ENCODE assay signal across 11 mouse cellular contexts in the genomic region with DNA sequence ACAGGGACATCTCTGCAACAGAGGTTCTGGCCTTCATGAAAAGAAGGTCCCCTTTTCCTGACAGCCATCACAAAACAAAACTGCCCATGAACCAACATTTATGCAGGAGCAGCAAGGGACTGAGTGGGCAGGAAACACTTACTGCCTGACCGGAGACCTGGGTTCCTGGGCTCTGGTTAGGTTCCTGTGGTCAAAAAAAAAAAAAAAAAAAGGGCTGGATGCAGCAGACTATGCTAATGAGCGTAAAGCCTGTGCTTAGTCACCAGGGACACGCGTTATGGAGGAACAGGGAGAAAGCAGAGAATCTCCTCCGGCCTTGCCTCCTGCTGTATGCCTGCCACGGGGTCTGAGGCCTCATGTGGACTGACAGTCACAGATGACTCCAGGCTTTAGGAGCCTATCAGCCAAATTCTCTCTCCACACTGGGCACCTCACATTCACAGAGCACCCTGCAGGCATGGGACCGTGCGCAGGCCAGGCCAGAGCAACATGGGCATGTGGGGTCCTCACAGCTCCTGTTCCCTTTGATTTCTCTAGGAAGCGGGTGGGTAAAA.
DNase-seq lines count a peak whose midpoint lies in the region; ATAC-seq and TF ChIP-seq lines count a peak whose summit lies in the region.
"Had no signal": no experiment of that assay in that cellular context is flagged by ENCODE, and none has a peak within 500 bp of the region (broad histone marks: within the 10 kb centered on the region; RNA-seq: fewer than 3 reads in every experiment).

No protein-coding gene starts in this region.

- no peak for TF ChIP-seq EP300 in heart, adult 2 months (IDR thresholded peaks at IDR 0.05; ENCODE audit: insufficient read depth, low read depth, low read length)

- H3K36me3 ChIP-seq in heart, embryonic 12.5 days = no peaks in the 10 kb centered on the region
- no peaks in the 10 kb centered on the region for H3K36me3 ChIP-seq in heart, adult 2 months (ENCODE audit: control insufficient read depth, insufficient read depth, low read length)
- H3K36me3 ChIP-seq in intestine, embryonic 16.5 days (ENCODE audit: control insufficient read depth, insufficient read depth, low read length) = no peaks in the 10 kb centered on the region
- H3K36me3 ChIP-seq in intestine, embryonic 15.5 days = no peaks in the 10 kb centered on the region
- H3K36me3 ChIP-seq: hindbrain, embryonic 15.5 days; limb, embryonic 12.5 days; liver, embryonic 12.5 days; neural tube, embryonic 12.5 days had no signal

- no peak overlapping the region for H3K4me3 ChIP-seq in heart, embryonic 12.5 days
- no peak overlapping the region for H3K4me3 ChIP-seq in heart, adult 2 months
- no peak overlapping the region for H3K4me3 ChIP-seq in intestine, embryonic 16.5 days (ENCODE audit: low read length)
- no peak overlapping the region for H3K4me3 ChIP-seq in intestine, embryonic 15.5 days (replicated peaks)
- H3K4me3 ChIP-seq: hindbrain, embryonic 15.5 days; limb, embryonic 12.5 days; liver, embryonic 12.5 days; neural tube, embryonic 12.5 days had no signal

- ATAC-seq in heart, embryonic 12.5 days (ENCODE audit: insufficient number of reproducible peaks, low FRiP score) = no peak
- no peak for ATAC-seq in intestine, embryonic 16.5 days
- ATAC-seq in intestine, embryonic 15.5 days = no peak
- ATAC-seq in common myeloid progenitor, adult 5-6 weeks (replicated peaks; ENCODE audit: low read depth, poor library complexity, severe bottlenecking) = peak; percentile 9; the same call in 1 of the 2 replicates
- ATAC-seq in CD4-positive, CD25-positive, alpha-beta regulatory T cell, adult 4 months = no peak
- ATAC-seq in monocyte, adult 5-6 weeks (replicated peaks; ENCODE audit: insufficient number of reproducible peaks, low FRiP score, low TSS enrichment, poor library complexity, severe bottlenecking) = no peak
- ATAC-seq: liver, embryonic 12.5 days had no signal

- H3K27ac ChIP-seq in heart, embryonic 12.5 days (ENCODE audit: poor library complexity, severe bottlenecking) = no peak overlapping the region
- no peak overlapping the region for H3K27ac ChIP-seq in heart, adult 2 months
- H3K27ac ChIP-seq in intestine, embryonic 16.5 days (ENCODE audit: low read length) = peak overlapping the region; percentile 39; the same call in 1 of the 2 replicates
- H3K27ac ChIP-seq in intestine, embryonic 15.5 days = no peak overlapping the region
- H3K27ac ChIP-seq: hindbrain, embryonic 15.5 days; limb, embryonic 12.5 days; liver, embryonic 12.5 days; neural tube, embryonic 12.5 days had no signal

- H3K9me3 ChIP-seq in heart, embryonic 12.5 days (replicated peaks) = no peaks in the 10 kb centered on the region
- H3K9me3 ChIP-seq in intestine, embryonic 16.5 days (ENCODE audit: control insufficient read depth, low read length) = no peaks in the 10 kb centered on the region
- no peaks in the 10 kb centered on the region for H3K9me3 ChIP-seq in intestine, embryonic 15.5 days
- H3K9me3 ChIP-seq: hindbrain, embryonic 15.5 days; limb, embryonic 12.5 days; liver, embryonic 12.5 days; neural tube, embryonic 12.5 days had no signal

- H3K4me1 ChIP-seq in heart, embryonic 12.5 days (replicated peaks) = peaks cover 73% of the 10 kb centered on the region
- peaks cover 12% of the 10 kb centered on the region for H3K4me1 ChIP-seq in heart, adult 2 months (ENCODE audit: control insufficient read depth, insufficient read depth, low read length)
- peaks cover 28% of the 10 kb centered on the region for H3K4me1 ChIP-seq in intestine, embryonic 16.5 days (ENCODE audit: control insufficient read depth, insufficient read depth, low read length)
- H3K4me1 ChIP-seq in intestine, embryonic 15.5 days (replicated peaks) = peaks cover 26% of the 10 kb centered on the region
- H3K4me1 ChIP-seq: hindbrain, embryonic 15.5 days; neural tube, embryonic 12.5 days had no signal

- no peaks in the 10 kb centered on the region for H3K79me2 ChIP-seq in heart, adult 2 months (replicated peaks; ENCODE audit: control insufficient read depth, insufficient read depth, low read length)

- no peak for TF ChIP-seq CTCF in heart, adult 2 months (IDR thresholded peaks at IDR 0.05)

- no peak overlapping the region for H3K4me2 ChIP-seq in heart, embryonic 12.5 days
- H3K4me2 ChIP-seq in intestine, embryonic 16.5 days (ENCODE audit: low read depth, low read length) = no peak overlapping the region
- no peak overlapping the region for H3K4me2 ChIP-seq in intestine, embryonic 15.5 days (replicated peaks)
- H3K4me2 ChIP-seq: hindbrain, embryonic 15.5 days; limb, embryonic 12.5 days; liver, embryonic 12.5 days; neural tube, embryonic 12.5 days had no signal

- WGBS in heart, embryonic 12.5 days = 82% methylated on average over 9 of the region's 9 CpGs
- WGBS in heart, adult 2 months = 76% methylated on average over 9 of the region's 9 CpGs
- WGBS in intestine, embryonic 16.5 days = 82% methylated on average over 9 of the region's 9 CpGs
- 73% methylated on average over 9 of the region's 9 CpGs for WGBS in intestine, embryonic 15.5 days

- no peak for TF ChIP-seq POLR2A in heart, adult 2 months (IDR thresholded peaks at IDR 0.05; ENCODE audit: insufficient read depth, low read depth, low read length)

- no peak for DNase-seq in heart, adult 2 months

- intact Hi-C loops in heart, adult 2 months (cut with DNase I) = no loop called here

- 0 out of 2 replicates have a peak overlapping the region, but pooled peaks have one; percentile 14 for H3K9ac ChIP-seq in heart, embryonic 12.5 days
- H3K9ac ChIP-seq in heart, adult 2 months (ENCODE audit: low read depth, low read length) = no peak overlapping the region
- 0 out of 2 replicates have a peak overlapping the region, but pooled peaks have one; percentile 2 for H3K9ac ChIP-seq in intestine, embryonic 16.5 days (ENCODE audit: low read depth, low read length)
- H3K9ac ChIP-seq in intestine, embryonic 15.5 days = no peak overlapping the region
- H3K9ac ChIP-seq: hindbrain, embryonic 15.5 days; limb, embryonic 12.5 days; liver, embryonic 12.5 days; neural tube, embryonic 12.5 days had no signal

- 0 out of 2 replicates have a peak, but pooled peaks cover 4% of the 10 kb centered on the region for H3K27me3 ChIP-seq in heart, embryonic 12.5 days (replicated peaks)
- no peaks in the 10 kb centered on the region for H3K27me3 ChIP-seq in heart, adult 2 months (ENCODE audit: control insufficient read depth, insufficient read depth, low read length)
- H3K27me3 ChIP-seq in intestine, embryonic 16.5 days (replicated peaks; ENCODE audit: control insufficient read depth, insufficient read depth, low read length) = no peaks in the 10 kb centered on the region
- no peaks in the 10 kb centered on the region for H3K27me3 ChIP-seq in intestine, embryonic 15.5 days (replicated peaks)
- H3K27me3 ChIP-seq: hindbrain, embryonic 15.5 days; limb, embryonic 12.5 days; neural tube, embryonic 12.5 days had no signal

Comparison
In these comparisons a context has a peak if more than half of its experiments do, and no peak if none do; other contexts are left out.
1. H3K9ac ChIP-seq: peak in heart, embryonic 12.5 days (single experiment) and intestine, embryonic 16.5 days (single experiment); none in heart, adult 2 months (single experiment) and intestine, embryonic 15.5 days (single experiment).